Mouse (Mus musculus) stomach, embryonic 16.5 days (tissue): ENCODE measurements around the gene Rad9a. TPM values are rescaled to one million over a fixed set of nuclear protein-coding genes. Genes with fewer than 3 reads are reported as not detected.
"Not testable (repeated sequence)": the region's sequence is repeated elsewhere in the genome, so short reads cannot be mapped to it uniquely, and the experiment has no call there.

Experiments used
- ATAC-seq: fragments of 200-750 bp; cut with Nextera tagmentation; 2 replicates; pipeline ENCODE4 v1.8.0; 2017; ENCODE audit warnings: moderate number of reproducible peaks, moderate TSS enrichment; ENCODE audit not compliant: insufficient read depth, low FRiP score
- H3K27ac ChIP-seq: fragments of 300-500 bp; sonication (generic); 2 replicates; pipeline ENCODE4 v1.5.1; 2014; ENCODE audit warnings: low read length
- H3K27me3 ChIP-seq: fragments of 300-500 bp; sonication (generic); 2 replicates; pipeline ENCODE4 v1.6.1; 2014; ENCODE audit warnings: low read length, control low read depth, mixed read lengths; ENCODE audit not compliant: control insufficient read depth, insufficient read depth
- H3K36me3 ChIP-seq: fragments of 300-500 bp; sonication (generic); 2 replicates; pipeline ENCODE4 v1.6.1; 2014; ENCODE audit warnings: low read length; ENCODE audit not compliant: control insufficient read depth, insufficient read depth
- H3K4me1 ChIP-seq: fragments of 300-500 bp; sonication (generic); 2 replicates; pipeline ENCODE4 v1.6.1; 2014; ENCODE audit warnings: low read length, control low read depth, mixed read lengths; ENCODE audit not compliant: control insufficient read depth, insufficient read depth
- H3K4me2 ChIP-seq: fragments of 300-500 bp; sonication (generic); 2 replicates; pipeline ENCODE4 v1.6.1; 2014; ENCODE audit warnings: low read depth, low read length, mixed read lengths
- H3K4me3 ChIP-seq: fragments of 300-500 bp; sonication (generic); replicated peaks from 2 replicates; pipeline ENCODE4 v1.5.1; 2014; ENCODE audit warnings: mild to moderate bottlenecking, low read length
- H3K9ac ChIP-seq: fragments of 300-500 bp; sonication (generic); 2 replicates; pipeline ENCODE4 v1.6.1; 2014; ENCODE audit warnings: low read length
- H3K9me3 ChIP-seq: fragments of 300-500 bp; sonication (generic); replicated peaks from 2 replicates; pipeline ENCODE4 v1.6.1; 2016; ENCODE audit warnings: low read length, control low read depth; ENCODE audit not compliant: control insufficient read depth
- WGBS: fragments of 180-500 bp; shearing (Covaris S2); extraction: QIAGEN DNeasy Blood & Tissue Kit; methylation state at CpG from one replicate; pipeline ENCODE4 v1.1.7; 2014; 5-methylcytosine and 5-hydroxymethylcytosine counted together
- polyA plus RNA-seq: library from polyadenylated mRNA; unstranded; fragments of >200 nt; fragmentation: Nextera tagmentation; extraction: Ambion mirVana; gene quantifications from 2 replicates; pipeline ENCODE4 v1.2.1, GENCODE M21; 2015

The Rad9a gene
- polyA plus RNA-seq = 26.2 and 26.7 TPM in 2 replicates

DNA sequence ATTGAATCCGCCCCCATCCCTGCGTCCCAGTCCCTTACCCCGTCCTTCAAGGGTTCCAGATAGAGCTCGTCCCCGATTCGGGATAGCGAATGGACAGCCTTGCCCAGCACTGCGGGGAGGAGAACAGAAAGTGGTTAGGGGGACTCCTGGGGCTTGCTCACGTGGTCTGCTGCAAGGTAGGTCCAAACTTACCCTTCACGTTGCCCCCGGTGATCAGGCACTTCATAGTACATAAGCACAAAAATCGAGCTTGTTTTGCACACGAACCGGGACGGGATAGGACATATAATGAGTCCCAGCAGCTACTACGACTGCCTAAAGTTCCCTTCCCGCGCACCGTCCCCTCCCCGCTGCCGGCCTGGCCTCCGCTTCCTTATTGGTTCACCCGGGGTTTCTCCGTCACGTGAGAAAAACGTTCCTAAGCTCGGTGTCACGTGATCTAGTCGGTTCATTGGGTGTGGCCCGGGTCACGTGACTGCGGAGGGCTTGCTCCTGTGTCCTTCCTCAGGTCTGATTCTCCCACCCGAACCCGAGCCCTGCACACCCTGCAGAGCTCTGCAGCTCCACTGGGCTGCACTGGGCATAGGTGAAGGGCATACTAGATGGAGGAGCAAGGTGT is at the start of gene Rad9a:
Rad9a (minus strand) TSS at position 372 of the 619 bp plus-strand sequence.
- Histone ChIP-seq H3K9ac (peak within 1 kb of the TSS; percentile 88), H3K27me3 (no peaks in the 10 kb centered on the region), H3K4me1 (peaks cover 22% of the 10 kb centered on the region), H3K4me3 (peak within 1 kb of the TSS; percentile 81), H3K36me3 (no peaks in the 10 kb centered on the region), H3K9me3 (no peaks in the 10 kb centered on the region), H3K27ac (peak within 1 kb of the TSS; percentile 73), H3K4me2 (peak within 1 kb of the TSS; percentile 100)
- ATAC-seq = peak; percentile 85
- WGBS = under 1% methylated on average over 34 of the region's 34 CpGs

DNA sequence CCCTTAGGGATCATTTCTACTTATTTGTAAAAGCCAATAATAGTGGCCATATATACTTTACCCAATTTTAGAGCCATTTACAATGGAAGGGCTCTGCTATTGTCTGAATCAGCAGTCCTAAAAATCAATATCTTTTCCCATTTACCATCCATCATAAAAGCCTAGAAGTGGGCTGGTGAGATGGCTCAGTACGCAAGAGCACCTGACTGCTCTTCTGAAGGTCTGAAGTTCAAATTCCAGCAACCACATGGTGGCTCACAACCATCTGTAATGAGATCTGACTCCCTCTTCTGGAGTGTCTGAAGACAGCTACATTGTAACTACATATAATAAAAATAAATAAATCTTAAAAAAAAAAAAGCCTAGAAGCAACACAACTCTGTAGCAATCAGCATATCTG is 47.2 kb upstream of the Rad9a start:
- H3K27me3 ChIP-seq, H3K36me3 ChIP-seq, ATAC-seq, H3K9me3 ChIP-seq, H3K27ac ChIP-seq, H3K9ac ChIP-seq, H3K4me3 ChIP-seq, H3K4me2 ChIP-seq, H3K4me1 ChIP-seq: not testable (repeated sequence)
- 41% methylated on average over 1 of the region's 1 CpGs for WGBS

DNA sequence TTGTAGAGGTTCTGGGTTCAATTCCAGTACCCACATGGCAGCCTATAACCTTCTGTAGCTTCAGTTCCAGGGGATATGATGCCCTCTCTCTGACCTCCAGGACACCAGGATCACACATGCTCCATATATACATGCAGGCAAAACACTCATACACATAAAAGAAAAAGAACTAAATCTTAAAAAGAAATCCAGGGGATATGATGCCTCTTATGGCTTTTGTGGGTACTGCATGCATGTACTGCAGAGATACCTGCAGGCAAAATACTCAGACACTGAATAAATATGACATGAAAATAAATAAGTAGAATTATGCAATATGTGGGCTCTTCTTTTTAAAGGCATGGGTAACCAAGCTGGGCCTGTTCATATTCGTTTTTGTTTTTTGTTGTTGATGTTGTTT is 45.5 kb upstream of the Rad9a start:
- H3K27me3 ChIP-seq = no peaks in the 10 kb centered on the region
- no peak overlapping the region for H3K4me3 ChIP-seq
- 47% methylated on average over 1 of the region's 1 CpGs for WGBS
- H3K9ac ChIP-seq = no peak overlapping the region
- H3K9me3 ChIP-seq = peaks cover 3% of the 10 kb centered on the region; the same call in 1 of the 2 replicates
- H3K4me2 ChIP-seq = no peak overlapping the region
- no peak for ATAC-seq
- H3K4me1 ChIP-seq = no peaks in the 10 kb centered on the region
- H3K36me3 ChIP-seq = no peaks in the 10 kb centered on the region
- no peak overlapping the region for H3K27ac ChIP-seq

- no peak for ATAC-seq
- WGBS = 77% methylated on average over 6 of the region's 6 CpGs
These were observed 43.3 kb upstream of the Rad9a start for GRCm38 (mm10) chr19:4244775-4245174.

GRCm38 (mm10) chr19:4242416-4242815 is 41.0 kb upstream of the Rad9a start:
- Histone ChIP-seq H3K9ac (no peak overlapping the region), H3K9me3 (peaks cover 3% of the 10 kb centered on the region; the same call in 1 of the 2 replicates)
- 61% methylated on average over 3 of the region's 3 CpGs for WGBS

More at GRCm38 (mm10) chr19:4244775-4245174, 43.3 kb upstream of the Rad9a start:
- Histone ChIP-seq H3K27me3 (no peaks in the 10 kb centered on the region), H3K36me3 (no peaks in the 10 kb centered on the region), H3K4me2 (no peak overlapping the region), H3K27ac (no peak overlapping the region), H3K4me3 (no peak overlapping the region), H3K9ac (no peak overlapping the region), H3K4me1 (no peaks in the 10 kb centered on the region), H3K9me3 (peaks cover 3% of the 10 kb centered on the region; the same call in 1 of the 2 replicates)

DNA sequence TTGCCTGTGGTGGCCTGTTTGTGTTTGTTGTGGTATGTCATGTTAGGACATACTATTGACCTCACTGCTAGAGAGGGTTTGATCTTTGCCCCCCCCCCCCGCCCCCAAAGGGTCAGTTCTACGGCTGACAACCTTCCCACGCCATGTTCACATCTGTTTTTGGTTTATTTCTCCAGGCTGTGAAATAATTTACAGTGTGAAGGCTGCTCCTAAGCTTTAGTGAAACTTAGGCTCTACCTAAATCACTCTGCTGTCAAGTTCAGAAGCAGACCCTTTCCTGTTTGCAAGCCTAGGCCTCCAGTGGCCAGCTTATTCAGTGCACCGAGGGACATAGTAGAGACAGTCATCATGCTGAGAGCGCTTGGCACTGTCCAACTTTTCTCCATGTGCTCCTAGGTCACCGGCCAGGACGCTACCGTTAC is 38.8 kb upstream of the Rad9a start:
- Histone ChIP-seq H3K9me3 (peaks cover 3% of the 10 kb centered on the region; the same call in 1 of the 2 replicates), H3K4me1 (no peaks in the 10 kb centered on the region), H3K27ac (no peak overlapping the region), H3K27me3 (no peaks in the 10 kb centered on the region), H3K9ac (no peak overlapping the region), H3K36me3 (no peaks in the 10 kb centered on the region), H3K4me3 (no peak overlapping the region), H3K4me2 (no peak overlapping the region)
- WGBS = 48% methylated on average over 8 of the region's 8 CpGs
- no peak for ATAC-seq

More at GRCm38 (mm10) chr19:4242416-4242815, 41.0 kb upstream of the Rad9a start:
- no peak overlapping the region for H3K4me2 ChIP-seq
- H3K27me3 ChIP-seq = no peaks in the 10 kb centered on the region
- no peaks in the 10 kb centered on the region for H3K36me3 ChIP-seq
- no peak overlapping the region for H3K4me3 ChIP-seq
- no peaks in the 10 kb centered on the region for H3K4me1 ChIP-seq
- no peak overlapping the region for H3K27ac ChIP-seq
- no peak for ATAC-seq

GRCm38 (mm10) chr19:4234548-4234947 is 33.1 kb upstream of the Rad9a start:
- no peak for ATAC-seq
- H3K4me3 ChIP-seq = no peak overlapping the region
- WGBS = 63% methylated on average over 4 of the region's 4 CpGs
- peaks cover 16% of the 10 kb centered on the region for H3K4me1 ChIP-seq
- H3K9me3 ChIP-seq = no peaks in the 10 kb centered on the region
- H3K27ac ChIP-seq = no peak overlapping the region
- no peak overlapping the region for H3K9ac ChIP-seq
- H3K4me2 ChIP-seq = no peak overlapping the region
- no peaks in the 10 kb centered on the region for H3K36me3 ChIP-seq
- H3K27me3 ChIP-seq = no peaks in the 10 kb centered on the region

GRCm38 (mm10) chr19:4232651-4233050 is 31.2 kb upstream of the Rad9a start:
- Histone ChIP-seq H3K9me3 (no peaks in the 10 kb centered on the region), H3K27ac (peak overlapping the region; percentile 86; the same call in 1 of the 2 replicates), H3K4me1 (peaks cover 22% of the 10 kb centered on the region), H3K36me3 (no peaks in the 10 kb centered on the region), H3K4me3 (peak overlapping the region; percentile 59; the same call in 1 of the 2 replicates), H3K9ac (peak overlapping the region; percentile 78; the same call in 1 of the 2 replicates), H3K27me3 (no peaks in the 10 kb centered on the region), H3K4me2 (peak overlapping the region; percentile 85)
- WGBS = 78% methylated on average over 7 of the region's 7 CpGs
- no peak for ATAC-seq

- H3K4me3 ChIP-seq = peak overlapping the region; percentile 59
- H3K27ac ChIP-seq = peak overlapping the region; percentile 86
- WGBS = 16% methylated on average over 2 of the region's 2 CpGs
- H3K4me2 ChIP-seq = peak overlapping the region; percentile 85
- 0 out of 2 replicates have a peak, but pooled peaks have one; percentile 3 for ATAC-seq
- H3K27me3 ChIP-seq = no peaks in the 10 kb centered on the region
- H3K9me3 ChIP-seq = no peaks in the 10 kb centered on the region
- no peaks in the 10 kb centered on the region for H3K36me3 ChIP-seq
- H3K4me1 ChIP-seq = peaks cover 22% of the 10 kb centered on the region
- peak overlapping the region; percentile 78 for H3K9ac ChIP-seq
These were observed 30.7 kb upstream of the Rad9a start for GRCm38 (mm10) chr19:4232186-4232572.
